Mouse (Mus musculus) cerebellum, adult 9-11 months (tissue): ENCODE measurements around the gene Stard13.

Experiments used
- DNase-seq: peaks from one replicate; pipeline ENCODE4 v3.0.0; 2022

The Stard13 gene

GRCm38 (mm10) chr5:151228367-151229005 lies 5.2 kb downstream of the Stard13 start:
- no peak for DNase-seq

- DNase-seq, result no peak
Measured at GRCm38 (mm10) chr5:151223696-151224366, 9.8 kb downstream of the Stard13 start.

- DNase-seq, result no peak
Measured at GRCm38 (mm10) chr5:151222791-151223190, 10.8 kb downstream of the Stard13 start.

- no peak for DNase-seq
Measured at GRCm38 (mm10) chr5:151218689-151219115, 14.9 kb downstream of the Stard13 start.

GRCm38 (mm10) chr5:151213097-151213496 lies 20.5 kb downstream of the Stard13 start:
- DNase-seq, result no peak

- no peak for DNase-seq
Measured at GRCm38 (mm10) chr5:151210869-151211268, 22.8 kb downstream of the Stard13 start.

- DNase-seq, result no peak
Measured at GRCm38 (mm10) chr5:151210060-151210459, 23.6 kb downstream of the Stard13 start.

GRCm38 (mm10) chr5:151205017-151205416 lies 28.6 kb downstream of the Stard13 start:
- no peak for DNase-seq

GRCm38 (mm10) chr5:151202925-151203324 lies 30.7 kb downstream of the Stard13 start:
- no peak for DNase-seq

GRCm38 (mm10) chr5:151201220-151201619 lies 32.4 kb downstream of the Stard13 start:
- no peak for DNase-seq

- no peak for DNase-seq
Measured at GRCm38 (mm10) chr5:151199235-151199634, 34.4 kb downstream of the Stard13 start.

GRCm38 (mm10) chr5:151196603-151197272 lies 36.9 kb downstream of the Stard13 start:
- no peak for DNase-seq

- no peak for DNase-seq
Measured at GRCm38 (mm10) chr5:151193885-151194520, 39.6 kb downstream of the Stard13 start.

GRCm38 (mm10) chr5:151192266-151192665 lies 41.4 kb downstream of the Stard13 start:
- DNase-seq, result no peak

GRCm38 (mm10) chr5:151190764-151191163 lies 42.9 kb downstream of the Stard13 start:
- no peak for DNase-seq

- no peak for DNase-seq
Measured at GRCm38 (mm10) chr5:151189789-151190378, 43.8 kb downstream of the Stard13 start.

GRCm38 (mm10) chr5:151189321-151189720 lies 44.3 kb downstream of the Stard13 start:
- DNase-seq, result no peak

GRCm38 (mm10) chr5:151188659-151189058 lies 45.0 kb downstream of the Stard13 start:
- no peak for DNase-seq

GRCm38 (mm10) chr5:151187336-151187735 lies 46.3 kb downstream of the Stard13 start:
- DNase-seq, result no peak

GRCm38 (mm10) chr5:151185286-151185856 lies 48.3 kb downstream of the Stard13 start:
- DNase-seq, result no peak

- no peak for DNase-seq
Measured at GRCm38 (mm10) chr5:151183656-151184240, 49.9 kb downstream of the Stard13 start.

GRCm38 (mm10) chr5:151181288-151181687 lies 52.3 kb downstream of the Stard13 start:
- no peak for DNase-seq
